Mouse (Mus musculus) adrenal gland, postnatal 36 days (tissue): ENCODE data around the gene Hoxa2. TPM values are rescaled to one million over a fixed set of nuclear protein-coding genes. Genes with fewer than 3 reads are reported as not detected.

Experiments
- DNase-seq, 2 experiments: peaks; one replicate each; pipeline ENCODE4 v3.0.0; 2021; ENCODE audit warnings: mixed read lengths in 1 of 2
- total RNA-seq, 2 experiments: library from RNA; stranded (reverse); gene quantifications; 2 replicates each; pipeline ENCODE4 v1.2.3; 2021

The Hoxa2 gene
- total RNA-seq, 2 experiments from 2014 or later: 1.7 to 1.9 TPM

- peak in 1 of 2 experiments; percentile 56 for DNase-seq
Observed at GRCm38 (mm10) chr6:52164051-52164625, 493 bp downstream of the Hoxa2 start.

GRCm38 (mm10) chr6:52163366-52164031 lies 1.1 kb downstream of the Hoxa2 start:
- DNase-seq: peak in 1 of 2 experiments; percentile 52

GRCm38 (mm10) chr6:52162611-52163365 lies 1.8 kb downstream of the Hoxa2 start:
- DNase-seq: no peak

GRCm38 (mm10) chr6:52162093-52162380 lies 2.6 kb downstream of the Hoxa2 start:
- DNase-seq: peak in 1 of 2 experiments; percentile 44

GRCm38 (mm10) chr6:52161336-52162092 lies 3.1 kb downstream of the Hoxa2 start:
- no peak for DNase-seq

GRCm38 (mm10) chr6:52160511-52161335 lies 3.9 kb downstream of the Hoxa2 start:
- DNase-seq: peak in 1 of 2 experiments; percentile 65

- DNase-seq: peak in 1 of 2 experiments; percentile 57
Observed at GRCm38 (mm10) chr6:52159979-52160378, 4.7 kb downstream of the Hoxa2 start.

- peak in 1 of 2 experiments; percentile 76 for DNase-seq
Observed at GRCm38 (mm10) chr6:52159164-52159761, 5.4 kb downstream of the Hoxa2 start.

- peak; percentile 92 to 94 for DNase-seq
Observed at GRCm38 (mm10) chr6:52158276-52159051, 6.2 kb downstream of the Hoxa2 start, which contains the start of gene Hoxa1. Gene Hoxa1 (minus strand): TSS chr6:52158317.

- no peak for DNase-seq
Observed at GRCm38 (mm10) chr6:52157466-52158275, 7.0 kb downstream of the Hoxa2 start.

- DNase-seq: no peak
Observed at GRCm38 (mm10) chr6:52156551-52157200, 8.0 kb downstream of the Hoxa2 start.

GRCm38 (mm10) chr6:52155471-52155870 lies 9.2 kb downstream of the Hoxa2 start:
- DNase-seq: no peak

GRCm38 (mm10) chr6:52154044-52154443 lies 10.6 kb downstream of the Hoxa2 start:
- no peak for DNase-seq

GRCm38 (mm10) chr6:52153270-52153669 lies 11.4 kb downstream of the Hoxa2 start:
- no peak for DNase-seq

GRCm38 (mm10) chr6:52152226-52153193 lies 12.1 kb downstream of the Hoxa2 start:
- no peak for DNase-seq

- DNase-seq: no peak
Observed at GRCm38 (mm10) chr6:52151571-52151970, 13.1 kb downstream of the Hoxa2 start.

- no peak for DNase-seq
Observed at GRCm38 (mm10) chr6:52150401-52150966, 14.1 kb downstream of the Hoxa2 start.
